Mouse (Mus musculus) intestine, embryonic 15.5 days (tissue): ENCODE data around the gene Ankrd66. TPM values are rescaled to one million over a fixed set of nuclear protein-coding genes. Genes with fewer than 3 reads are reported as not detected.
A peak's percentile ranks its signal among the peaks of the same experiment; 100 is the strongest.

ENCODE experiments used
- ATAC-seq: fragments of 200-750 bp; cut with Nextera tagmentation; 2 replicates; pipeline ENCODE4 v1.8.0; 2017; ENCODE audit warnings: moderate TSS enrichment, moderate library complexity
- H3K27ac ChIP-seq: fragments of 300-500 bp; sonication (generic); 2 replicates; pipeline ENCODE4 v1.5.1; 2015; ENCODE audit warnings: mild to moderate bottlenecking, inconsistent platforms
- H3K27me3 ChIP-seq: fragments of 300-500 bp; sonication (generic); replicated peaks from 2 replicates; pipeline ENCODE4 v1.6.1; 2015; ENCODE audit warnings: inconsistent platforms
- H3K36me3 ChIP-seq: fragments of 300-500 bp; sonication (generic); 2 replicates; pipeline ENCODE4 v1.6.1; 2015; ENCODE audit warnings: inconsistent platforms
- H3K4me1 ChIP-seq: fragments of 300-500 bp; sonication (generic); replicated peaks from 2 replicates; pipeline ENCODE4 v1.6.1; 2015; ENCODE audit warnings: inconsistent platforms
- H3K4me2 ChIP-seq: fragments of 300-500 bp; sonication (generic); replicated peaks from 2 replicates; pipeline ENCODE4 v1.6.1; 2015; ENCODE audit warnings: mild to moderate bottlenecking, inconsistent platforms
- H3K4me3 ChIP-seq: fragments of 300-500 bp; sonication (generic); replicated peaks from 2 replicates; pipeline ENCODE4 v1.5.1; 2015; ENCODE audit warnings: inconsistent platforms
- H3K9ac ChIP-seq: fragments of 300-500 bp; sonication (generic); 2 replicates; pipeline ENCODE4 v1.6.1; 2015; ENCODE audit warnings: inconsistent platforms
- H3K9me3 ChIP-seq: fragments of 300-500 bp; sonication (generic); 2 replicates; pipeline ENCODE4 v1.6.1; 2016; ENCODE audit warnings: inconsistent platforms
- WGBS: fragments of 180-500 bp; shearing (Covaris S2); methylation state at CpG from one replicate; pipeline ENCODE4 v1.1.7; 2015; 5-methylcytosine and 5-hydroxymethylcytosine counted together
- polyA plus RNA-seq: library from polyadenylated mRNA; unstranded; fragments of >200 nt; fragmentation: Nextera tagmentation; extraction: Ambion mirVana; gene quantifications from 2 replicates; pipeline ENCODE4 v1.2.1, GENCODE M21; 2015

The Ankrd66 gene
- 0.18 TPM in 1 of 2 replicates, not detected in the other for polyA plus RNA-seq

- H3K9ac ChIP-seq: no peak within 1 kb of the TSS
- no peaks in the 10 kb centered on the region for H3K27me3 ChIP-seq
- no peak within 1 kb of the TSS for H3K27ac ChIP-seq
- no peaks in the 10 kb centered on the region for H3K9me3 ChIP-seq
- no peak within 1 kb of the TSS for H3K4me3 ChIP-seq
- no peak within 1 kb of the TSS for H3K4me2 ChIP-seq
- ATAC-seq: no peak
- 39% methylated on average over 1 of the region's 1 CpGs for WGBS
- H3K4me1 ChIP-seq: no peaks in the 10 kb centered on the region
- no peaks in the 10 kb centered on the region for H3K36me3 ChIP-seq
Measured at GRCm38 (mm10) chr17:43543539-43543938, at the start of gene Ankrd66. Gene Ankrd66, minus strand, starts transcription at chr17:43543639.

GRCm38 (mm10) chr17:43592296-43593291 lies 49.2 kb upstream of the Ankrd66 start:
- no peak for ATAC-seq
- H3K4me1 ChIP-seq: no peaks in the 10 kb centered on the region

GRCm38 (mm10) chr17:43590531-43590930 lies 47.1 kb upstream of the Ankrd66 start:
- no peaks in the 10 kb centered on the region for H3K9me3 ChIP-seq
- no peaks in the 10 kb centered on the region for H3K27me3 ChIP-seq
- no peak for ATAC-seq
- H3K4me1 ChIP-seq: no peaks in the 10 kb centered on the region
- no peaks in the 10 kb centered on the region for H3K36me3 ChIP-seq
- H3K9ac ChIP-seq: no peak overlapping the region
- WGBS: 85% methylated on average over 5 of the region's 5 CpGs
- H3K4me3 ChIP-seq: no peak overlapping the region
- no peak overlapping the region for H3K4me2 ChIP-seq
- no peak overlapping the region for H3K27ac ChIP-seq

More at GRCm38 (mm10) chr17:43592296-43593291, 49.2 kb upstream of the Ankrd66 start:
- H3K9ac ChIP-seq: no peak overlapping the region
- H3K27me3 ChIP-seq: no peaks in the 10 kb centered on the region
- H3K27ac ChIP-seq: no peak overlapping the region
- WGBS: 67% methylated on average over 21 of the region's 21 CpGs
- H3K4me3 ChIP-seq: no peak overlapping the region
- H3K36me3 ChIP-seq: no peaks in the 10 kb centered on the region
- no peak overlapping the region for H3K4me2 ChIP-seq
- H3K9me3 ChIP-seq: no peaks in the 10 kb centered on the region

- ATAC-seq: no peak
- 88% methylated on average over 6 of the region's 6 CpGs for WGBS
- no peaks in the 10 kb centered on the region for H3K4me1 ChIP-seq
- no peak overlapping the region for H3K4me3 ChIP-seq
- no peak overlapping the region for H3K27ac ChIP-seq
- no peak overlapping the region for H3K9ac ChIP-seq
- no peaks in the 10 kb centered on the region for H3K27me3 ChIP-seq
- H3K36me3 ChIP-seq: no peaks in the 10 kb centered on the region
- H3K9me3 ChIP-seq: no peaks in the 10 kb centered on the region
- no peak overlapping the region for H3K4me2 ChIP-seq
Measured at GRCm38 (mm10) chr17:43589750-43590149, 46.3 kb upstream of the Ankrd66 start.

GRCm38 (mm10) chr17:43587278-43587677 lies 43.8 kb upstream of the Ankrd66 start:
- Histone ChIP-seq H3K9me3 (no peaks in the 10 kb centered on the region), H3K36me3 (no peaks in the 10 kb centered on the region), H3K27ac (no peak overlapping the region), H3K4me3 (no peak overlapping the region), H3K4me1 (0 out of 2 replicates have a peak, but pooled peaks cover 2% of the 10 kb centered on the region), H3K4me2 (no peak overlapping the region), H3K9ac (no peak overlapping the region), H3K27me3 (no peaks in the 10 kb centered on the region)
- WGBS: 80% methylated on average over 2 of the region's 2 CpGs
- ATAC-seq: no peak

GRCm38 (mm10) chr17:43584771-43585170 lies 41.3 kb upstream of the Ankrd66 start:
- H3K4me1 ChIP-seq: peaks cover 12% of the 10 kb centered on the region
- 49% methylated on average over 7 of the region's 7 CpGs for WGBS

GRCm38 (mm10) chr17:43581012-43581467 lies 37.6 kb upstream of the Ankrd66 start:
- Histone ChIP-seq H3K27ac (peak overlapping the region; percentile 56), H3K4me2 (peak overlapping the region; percentile 43), H3K27me3 (no peaks in the 10 kb centered on the region), H3K36me3 (no peaks in the 10 kb centered on the region), H3K9ac (no peak overlapping the region), H3K4me1 (peaks cover 12% of the 10 kb centered on the region), H3K4me3 (no peak overlapping the region), H3K9me3 (no peaks in the 10 kb centered on the region)
- ATAC-seq: peak; percentile 72
- WGBS: 18% methylated on average over 8 of the region's 8 CpGs

More at GRCm38 (mm10) chr17:43584771-43585170, 41.3 kb upstream of the Ankrd66 start:
- H3K36me3 ChIP-seq: no peaks in the 10 kb centered on the region
- no peaks in the 10 kb centered on the region for H3K9me3 ChIP-seq
- H3K9ac ChIP-seq: no peak overlapping the region
- no peak for ATAC-seq
- no peak overlapping the region for H3K27ac ChIP-seq
- no peak overlapping the region for H3K4me3 ChIP-seq
- no peak overlapping the region for H3K4me2 ChIP-seq
- H3K27me3 ChIP-seq: no peaks in the 10 kb centered on the region

- no peaks in the 10 kb centered on the region for H3K9me3 ChIP-seq
Measured at GRCm38 (mm10) chr17:43580456-43580855, 37.0 kb upstream of the Ankrd66 start.

GRCm38 (mm10) chr17:43573624-43574073 lies 30.2 kb upstream of the Ankrd66 start:
- WGBS: 33% methylated on average over 3 of the region's 3 CpGs
- H3K9me3 ChIP-seq: no peaks in the 10 kb centered on the region
- no peak for ATAC-seq
- peaks cover 3% of the 10 kb centered on the region; the same call in 1 of the 2 replicates for H3K4me1 ChIP-seq
- no peak overlapping the region for H3K27ac ChIP-seq
- H3K4me3 ChIP-seq: no peak overlapping the region
- no peak overlapping the region for H3K9ac ChIP-seq
- no peaks in the 10 kb centered on the region for H3K27me3 ChIP-seq
- H3K36me3 ChIP-seq: no peaks in the 10 kb centered on the region
- no peak overlapping the region for H3K4me2 ChIP-seq

More at GRCm38 (mm10) chr17:43580456-43580855, 37.0 kb upstream of the Ankrd66 start:
- H3K4me2 ChIP-seq: peak overlapping the region; percentile 43; the same call in 1 of the 2 replicates
- H3K4me3 ChIP-seq: no peak overlapping the region
- ATAC-seq: no peak
- no peaks in the 10 kb centered on the region for H3K36me3 ChIP-seq
- H3K9ac ChIP-seq: no peak overlapping the region
- no peaks in the 10 kb centered on the region for H3K27me3 ChIP-seq
- H3K4me1 ChIP-seq: peaks cover 12% of the 10 kb centered on the region
- peak overlapping the region; percentile 56; the same call in 1 of the 2 replicates for H3K27ac ChIP-seq
- 43% methylated on average over 3 of the region's 3 CpGs for WGBS

GRCm38 (mm10) chr17:43569287-43569686 lies 25.8 kb upstream of the Ankrd66 start:
- Histone ChIP-seq H3K36me3 (no peaks in the 10 kb centered on the region), H3K4me3 (no peak overlapping the region), H3K27ac (no peak overlapping the region), H3K4me2 (no peak overlapping the region), H3K4me1 (peaks cover 7% of the 10 kb centered on the region), H3K9ac (no peak overlapping the region), H3K27me3 (no peaks in the 10 kb centered on the region), H3K9me3 (no peaks in the 10 kb centered on the region)
- 66% methylated on average over 7 of the region's 7 CpGs for WGBS
- no peak for ATAC-seq

- ATAC-seq: peak; percentile 84
- H3K4me1 ChIP-seq: peaks cover 7% of the 10 kb centered on the region
- WGBS: under 1% methylated on average over 34 of the region's 34 CpGs
- no peaks in the 10 kb centered on the region for H3K36me3 ChIP-seq
- H3K27ac ChIP-seq: 0 out of 2 replicates have a peak within 1 kb of the TSS, but pooled peaks have one; percentile 22
- no peaks in the 10 kb centered on the region for H3K9me3 ChIP-seq
- no peaks in the 10 kb centered on the region for H3K27me3 ChIP-seq
- peak within 1 kb of the TSS; percentile 95 for H3K4me2 ChIP-seq
- H3K9ac ChIP-seq: peak within 1 kb of the TSS; percentile 49
- H3K4me3 ChIP-seq: peak within 1 kb of the TSS; percentile 51
Measured at GRCm38 (mm10) chr17:43567992-43568888, 24.8 kb upstream of the Ankrd66 start, which contains the start of gene Pla2g7. Gene Pla2g7, plus strand, starts transcription at chr17:43568098.
